Mouse (Mus musculus) kidney, adult 2 months (tissue): ENCODE measurements around the gene Tex264. TPM values are rescaled to one million over a fixed set of nuclear protein-coding genes. Genes with fewer than 3 reads are reported as not detected.

Experiments
- DNase-seq: peaks from one replicate; pipeline ENCODE4 v3.0.0; 2021
- H3K27ac ChIP-seq: fragments of 200-500 bp; 2 replicates; pipeline ENCODE4 v1.5.1; 2012; ENCODE audit warnings: low read depth, low read length, control low read depth, inconsistent platforms; ENCODE audit not compliant: insufficient read depth
- H3K27me3 ChIP-seq: fragments of 200-500 bp; replicated peaks from 2 replicates; pipeline ENCODE4 v1.6.1; 2012; ENCODE audit warnings: mild to moderate bottlenecking, moderate library complexity, low read length, inconsistent platforms; ENCODE audit not compliant: control insufficient read depth, insufficient read depth
- H3K36me3 ChIP-seq: fragments of 200-500 bp; 2 replicates; pipeline ENCODE4 v1.6.1; 2012; ENCODE audit warnings: mild to moderate bottlenecking, moderate library complexity, low read length, inconsistent platforms; ENCODE audit not compliant: control insufficient read depth, insufficient read depth
- H3K4me1 ChIP-seq: fragments of 200-500 bp; 2 replicates; pipeline ENCODE4 v1.6.1; 2011; ENCODE audit warnings: low read length; ENCODE audit not compliant: control insufficient read depth, insufficient read depth
- H3K4me3 ChIP-seq: fragments of 200-500 bp; 2 replicates; pipeline ENCODE4 v1.5.1; 2011; ENCODE audit warnings: mild to moderate bottlenecking, low read depth, low read length, control low read depth; ENCODE audit not compliant: insufficient read depth
- CTCF ChIP-seq: fragments of 200-500 bp; conservative IDR thresholded peaks from 2 replicates; pipeline ENCODE4 v1.5.1; 2011; ENCODE audit warnings: low read depth, mild to moderate bottlenecking, control low read depth, low read length, moderate library complexity, mixed read lengths; ENCODE audit not compliant: insufficient read depth, insufficient read length
- POLR2A ChIP-seq: fragments of 200-500 bp; IDR thresholded peaks from one replicate; pipeline ENCODE4 v1.6.1; 2011; ENCODE audit warnings: low read depth, low read length, control low read depth
- WGBS: fragments of 180-500 bp; shearing (Covaris S2); methylation state at CpG from one replicate; pipeline ENCODE4 v1.1.7; 2018; 5-methylcytosine and 5-hydroxymethylcytosine counted together
- polyA plus RNA-seq: library from polyadenylated mRNA; depleted of rRNA; stranded (reverse); fragments of >200 nt; gene quantifications from 2 replicates; pipeline ENCODE4 v1.2.3, GENCODE M21; 2012; rRNA removed

The Tex264 gene
- 219 and 248 TPM in 2 replicates for polyA plus RNA-seq

DNA sequence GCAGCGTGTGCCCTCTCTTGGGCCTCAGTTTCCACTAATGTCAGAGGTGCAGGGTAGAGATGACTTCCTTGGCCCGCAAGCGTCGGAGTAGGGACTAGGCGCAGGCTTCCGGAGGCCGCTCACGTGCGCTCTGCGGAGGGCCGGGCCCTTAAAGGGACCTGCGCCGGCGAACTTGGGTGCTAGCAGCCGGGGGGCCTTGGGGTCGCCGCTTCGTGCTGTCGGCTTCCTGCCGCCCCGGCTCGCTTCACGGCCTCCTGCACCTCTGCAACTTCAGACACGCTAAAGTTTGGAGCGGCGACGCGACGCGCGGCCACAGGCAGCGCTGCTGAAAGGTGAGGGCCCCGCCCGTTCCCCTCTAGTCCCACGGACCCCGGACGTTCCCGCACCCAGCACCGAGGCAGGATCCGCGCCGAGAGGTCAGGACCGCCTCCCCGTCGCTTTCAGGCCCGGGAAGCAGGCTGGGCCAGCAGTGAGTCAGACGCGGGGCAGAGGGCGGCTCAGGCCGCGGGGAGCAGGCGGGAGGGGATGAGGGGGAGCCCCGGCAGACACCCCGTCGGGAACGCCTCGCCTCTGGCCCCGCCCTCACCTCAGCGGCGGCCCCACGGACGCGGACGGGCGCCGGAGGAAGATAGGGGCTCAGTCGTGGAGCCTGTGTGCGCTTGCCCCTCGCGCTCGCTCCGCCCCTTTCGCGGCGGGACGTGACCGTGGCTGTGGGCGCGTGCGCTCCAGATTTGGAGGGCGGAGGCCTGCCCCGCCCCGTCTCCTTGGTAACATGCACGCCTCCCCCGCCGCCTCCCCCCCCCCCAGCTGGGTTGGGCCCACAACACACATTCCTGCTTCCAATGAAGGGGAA is at the start of gene Tex264:
Gene Tex264 (minus strand): TSS at position 679 of the 853 bp plus-strand sequence.
- no peaks in the 10 kb centered on the region for H3K36me3 ChIP-seq
- TF ChIP-seq CTCF, result no peak
- TF ChIP-seq POLR2A, result peak; percentile 32
- H3K4me3 ChIP-seq, result peak within 1 kb of the TSS; percentile 98
- no peaks in the 10 kb centered on the region for H3K27me3 ChIP-seq
- DNase-seq, result peak; percentile 95
- peaks cover 5% of the 10 kb centered on the region; the same call in 1 of the 2 replicates for H3K4me1 ChIP-seq
- H3K27ac ChIP-seq, result peak within 1 kb of the TSS; percentile 82
- WGBS, result under 1% methylated on average over 81 of the region's 86 CpGs

GRCm38 (mm10) chr9:106733690-106734089 is 48.0 kb upstream of the Tex264 start:
- WGBS, result 74% methylated on average over 2 of the region's 2 CpGs
- Histone ChIP-seq H3K27me3 (no peaks in the 10 kb centered on the region), H3K4me3 (no peak overlapping the region), H3K27ac (no peak overlapping the region), H3K4me1 (no peaks in the 10 kb centered on the region), H3K36me3 (no peaks in the 10 kb centered on the region)
- no peak for DNase-seq
- no peak for TF ChIP-seq CTCF

DNA sequence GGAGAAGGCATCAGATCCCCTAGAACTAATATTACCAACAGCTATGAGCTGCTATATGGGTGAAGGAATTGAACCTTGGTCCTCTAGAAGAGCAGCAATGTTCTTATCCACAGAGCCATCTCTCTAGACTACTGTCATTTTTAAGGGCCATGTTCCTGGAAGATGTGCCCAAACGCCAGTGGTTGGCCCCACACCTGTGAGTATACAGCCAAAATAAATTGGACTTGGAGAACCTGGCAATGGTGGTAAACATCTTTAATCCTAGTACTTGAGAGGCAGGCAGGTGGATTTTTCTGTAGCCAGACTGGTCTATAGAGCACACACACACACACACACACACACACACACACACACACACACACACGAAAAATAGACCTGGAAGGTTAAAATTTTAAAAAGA is 43.7 kb upstream of the Tex264 start:
- DNase-seq, result no peak
- H3K4me1 ChIP-seq, result peaks cover 4% of the 10 kb centered on the region; the same call in 1 of the 2 replicates
- TF ChIP-seq CTCF, result no peak
- no peak for TF ChIP-seq POLR2A
- no peaks in the 10 kb centered on the region for H3K27me3 ChIP-seq
- H3K4me3 ChIP-seq, result no peak overlapping the region
- no peaks in the 10 kb centered on the region for H3K36me3 ChIP-seq
- no peak overlapping the region for H3K27ac ChIP-seq
- WGBS, result 93% methylated on average over 2 of the region's 2 CpGs

DNA sequence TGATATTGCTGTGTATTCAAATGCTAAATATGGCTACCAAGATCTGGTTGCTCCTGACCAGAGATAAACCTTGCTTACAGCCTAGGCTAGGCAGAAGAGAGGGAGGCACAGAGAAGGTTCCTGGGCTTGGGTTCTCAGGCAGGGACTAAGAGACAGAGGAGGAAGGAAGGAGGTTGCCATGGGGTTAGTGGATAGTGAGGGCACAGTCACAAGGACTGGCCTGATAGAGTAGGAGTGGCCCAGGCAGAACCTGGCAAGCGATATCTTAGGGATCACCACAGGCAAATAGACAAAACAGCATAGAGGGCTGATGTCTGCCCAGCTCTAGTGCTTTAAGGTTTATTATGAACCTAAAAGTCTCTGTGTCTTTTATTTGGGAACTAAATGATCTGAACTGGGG is 41.2 kb upstream of the Tex264 start:
- H3K36me3 ChIP-seq, result no peaks in the 10 kb centered on the region
- 91% methylated on average over 1 of the region's 1 CpGs for WGBS
- peaks cover 6% of the 10 kb centered on the region; the same call in 1 of the 2 replicates for H3K4me1 ChIP-seq
- H3K4me3 ChIP-seq, result no peak overlapping the region
- TF ChIP-seq POLR2A, result no peak
- TF ChIP-seq CTCF, result no peak
- no peak overlapping the region for H3K27ac ChIP-seq
- no peaks in the 10 kb centered on the region for H3K27me3 ChIP-seq
- no peak for DNase-seq

DNA sequence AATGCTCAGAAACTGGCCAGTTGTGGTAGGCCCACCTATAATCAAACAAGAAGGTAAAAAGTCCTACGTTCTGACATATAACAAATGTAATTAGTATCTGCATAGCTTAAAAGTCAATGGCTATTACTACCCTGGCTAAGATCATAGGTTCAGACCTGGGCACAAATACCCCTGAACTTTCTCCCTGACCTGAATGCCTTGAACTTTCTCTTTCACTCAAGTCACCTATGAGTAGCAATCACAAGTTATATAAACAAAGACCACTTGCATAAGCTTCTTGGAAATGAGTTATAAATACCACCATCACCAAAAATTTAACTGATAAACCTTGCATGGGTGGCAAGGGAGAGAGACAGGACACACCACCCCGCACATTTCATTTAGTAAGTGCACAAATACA is 39.7 kb upstream of the Tex264 start:
- no peak for DNase-seq
- Histone ChIP-seq H3K27ac (no peak overlapping the region), H3K4me3 (no peak overlapping the region), H3K27me3 (no peaks in the 10 kb centered on the region), H3K4me1 (peaks cover 6% of the 10 kb centered on the region; the same call in 1 of the 2 replicates), H3K36me3 (no peaks in the 10 kb centered on the region; the same call in none of the 2 replicates)
- TF ChIP-seq CTCF, result no peak
- WGBS, result 99% methylated on average over 2 of the region's 2 CpGs

GRCm38 (mm10) chr9:106724864-106725263 is 39.1 kb upstream of the Tex264 start:
- DNase-seq, result peak; percentile 64
- WGBS, result 43% methylated on average over 1 of the region's 1 CpGs
- no peak for TF ChIP-seq POLR2A
- no peak for TF ChIP-seq CTCF
- H3K27ac ChIP-seq, result 0 out of 2 replicates have a peak overlapping the region, but pooled peaks have one; percentile 39
- H3K27me3 ChIP-seq, result no peaks in the 10 kb centered on the region
- no peaks in the 10 kb centered on the region; the same call in none of the 2 replicates for H3K36me3 ChIP-seq
- H3K4me1 ChIP-seq, result peaks cover 6% of the 10 kb centered on the region; the same call in 1 of the 2 replicates
- H3K4me3 ChIP-seq, result no peak overlapping the region

DNA sequence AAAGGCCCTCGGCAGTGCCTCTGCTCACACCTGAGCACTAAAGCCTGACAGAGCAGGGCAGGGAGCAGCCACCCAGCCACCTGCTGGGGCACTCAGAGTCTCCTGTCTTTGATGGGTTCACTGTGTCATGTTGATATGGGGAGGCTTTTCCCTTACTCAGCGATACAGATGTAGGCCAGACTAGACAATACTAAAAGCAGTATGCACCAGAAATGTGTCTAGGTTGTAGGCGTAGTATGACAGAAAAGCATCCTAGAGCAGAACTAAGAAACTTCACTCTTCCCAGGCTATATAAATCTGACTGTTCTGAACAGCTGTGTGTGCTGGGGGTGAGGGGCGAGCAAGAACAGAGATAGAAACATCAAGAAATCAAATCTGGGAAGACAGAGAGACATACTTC is 31.0 kb upstream of the Tex264 start:
- Histone ChIP-seq H3K27me3 (no peaks in the 10 kb centered on the region), H3K4me3 (no peak overlapping the region), H3K36me3 (peaks cover 7% of the 10 kb centered on the region), H3K27ac (no peak overlapping the region), H3K4me1 (no peaks in the 10 kb centered on the region)
- 94% methylated on average over 4 of the region's 4 CpGs for WGBS
- no peak for DNase-seq
- TF ChIP-seq POLR2A, result no peak
- no peak for TF ChIP-seq CTCF

DNA sequence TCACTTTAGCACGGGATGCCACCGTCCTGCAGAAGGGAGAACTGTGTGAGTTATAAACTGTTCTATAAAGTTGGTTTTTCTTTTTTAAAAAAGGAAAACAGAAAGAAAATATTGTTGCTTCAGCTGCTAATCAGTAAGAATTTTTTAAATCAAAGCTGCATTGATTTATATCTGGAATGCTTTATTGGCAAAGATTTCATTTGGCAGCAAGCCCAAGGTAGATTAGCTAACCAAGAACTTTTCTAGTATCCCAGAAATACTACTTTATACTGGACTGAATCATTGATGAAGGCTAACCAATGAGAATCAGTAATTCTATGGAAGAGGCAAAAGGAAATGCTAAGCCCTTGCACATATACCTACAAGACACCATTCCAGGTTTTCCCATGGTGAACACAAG is 30.5 kb upstream of the Tex264 start:
- Histone ChIP-seq H3K4me1 (no peaks in the 10 kb centered on the region), H3K27ac (no peak overlapping the region), H3K27me3 (no peaks in the 10 kb centered on the region), H3K4me3 (no peak overlapping the region), H3K36me3 (peaks cover 8% of the 10 kb centered on the region)
- TF ChIP-seq POLR2A (no peak), CTCF (no peak)
- no peak for DNase-seq
- 45% methylated on average over 2 of the region's 2 CpGs for whole genome bisulfite sequencing
